Mouse (Mus musculus) brain, embryonic 14.5 days (tissue): ENCODE results near the gene Gm29776.

Source experiments
- CTCF ChIP-seq: fragments of 200-500 bp; IDR thresholded peaks from 2 replicates; pipeline ENCODE4 v1.5.1; 2012; ENCODE audit warnings: inconsistent platforms, mild to moderate bottlenecking, moderate library complexity, borderline replicate concordance; ENCODE audit not compliant: insufficient read depth, insufficient read length; ENCODE audit errors: extremely low read depth
- POLR2A ChIP-seq: fragments of 200-500 bp; IDR thresholded peaks from 2 replicates; pipeline ENCODE4 v1.6.1; 2012; ENCODE audit warnings: mild to moderate bottlenecking, inconsistent platforms, borderline replicate concordance; ENCODE audit not compliant: poor library complexity, insufficient read depth, insufficient read length, severe bottlenecking; ENCODE audit errors: extremely low read depth

- TF ChIP-seq POLR2A (no peak), CTCF (no peak)
These were observed 50.7 kb downstream of the Gm29776 start for GRCm38 (mm10) chr14:54647900-54648299.
